Mouse (Mus musculus): ENCODE results near the gene Nes. TPM values are rescaled to one million over a fixed set of nuclear protein-coding genes. Genes with fewer than 3 reads are reported as not detected.

Gene Nes
- polyA plus RNA-seq, 1 experiment from 2014 or later: 22.2 TPM

- Histone ChIP-seq H3K9me3 (ENCODE audit: low read length) (no peaks in the 10 kb centered on the region), H3K9ac (replicated peaks; ENCODE audit: low read depth) (no peak overlapping the region), H3K4me2 (replicated peaks; ENCODE audit: low read depth, low read length) (no peak overlapping the region), H3K36me3 (ENCODE audit: insufficient read depth, low read length) (no peaks in the 10 kb centered on the region), H3K4me3 (ENCODE audit: low read depth, low read length) (no peak overlapping the region), H3K27ac (ENCODE audit: low read length) (no peak overlapping the region), H3K27me3 (replicated peaks; ENCODE audit: insufficient read depth, low read length) (peaks cover 23% of the 10 kb centered on the region; the same call in 1 of the 2 replicates), H3K4me1 (ENCODE audit: insufficient read depth, low read depth, low read length) (peaks cover 25% of the 10 kb centered on the region; the same call in 1 of the 2 replicates)
- WGBS: 28% methylated on average over 10 of the region's 10 CpGs
- DNase-seq (ENCODE audit: low spot score) (no peak), ATAC-seq (no peak)
- no peak for TF ChIP-seq CTCF (IDR thresholded peaks at IDR 0.05)
- no peak for TF ChIP-seq EP300 (IDR thresholded peaks at IDR 0.05)
Measured at GRCm38 (mm10) chr3:87989935-87990334, 19.1 kb downstream of the Nes start.

- Histone ChIP-seq H3K27ac (ENCODE audit: low read length) (no peak overlapping the region), H3K4me1 (ENCODE audit: insufficient read depth, low read depth, low read length) (peaks cover 5% of the 10 kb centered on the region; the same call in 1 of the 2 replicates), H3K4me3 (ENCODE audit: low read depth, low read length) (no peak overlapping the region), H3K9ac (replicated peaks; ENCODE audit: low read depth) (no peak overlapping the region), H3K4me2 (replicated peaks; ENCODE audit: low read depth, low read length) (no peak overlapping the region), H3K9me3 (ENCODE audit: low read length) (no peaks in the 10 kb centered on the region), H3K27me3 (replicated peaks; ENCODE audit: insufficient read depth, low read length) (peaks cover 50% of the 10 kb centered on the region), H3K36me3 (ENCODE audit: insufficient read depth, low read length) (no peaks in the 10 kb centered on the region)
- ATAC-seq (no peak), DNase-seq (ENCODE audit: low spot score) (no peak)
- TF ChIP-seq CTCF (IDR thresholded peaks at IDR 0.05) (no peak), EP300 (IDR thresholded peaks at IDR 0.05) (no peak)
- 0% methylated on average over 5 of the region's 6 CpGs for WGBS
Measured at GRCm38 (mm10) chr3:87993436-87993835, 22.6 kb downstream of the Nes start.

GRCm38 (mm10) chr3:87995331-87995730 lies 24.5 kb downstream of the Nes start:
- Histone ChIP-seq H3K4me2 (replicated peaks; ENCODE audit: low read depth, low read length) (no peak overlapping the region), H3K4me3 (ENCODE audit: low read depth, low read length) (no peak overlapping the region), H3K27me3 (replicated peaks; ENCODE audit: insufficient read depth, low read length) (peaks cover 61% of the 10 kb centered on the region), H3K9me3 (ENCODE audit: low read length) (no peaks in the 10 kb centered on the region), H3K36me3 (ENCODE audit: insufficient read depth, low read length) (no peaks in the 10 kb centered on the region), H3K9ac (replicated peaks; ENCODE audit: low read depth) (no peak overlapping the region), H3K4me1 (ENCODE audit: insufficient read depth, low read depth, low read length) (peaks cover 9% of the 10 kb centered on the region), H3K27ac (ENCODE audit: low read length) (no peak overlapping the region)
- ATAC-seq (peak; percentile 42), DNase-seq (ENCODE audit: low spot score) (no peak)
- 28% methylated on average over 11 of the region's 11 CpGs for WGBS
- no peak for TF ChIP-seq EP300 (IDR thresholded peaks at IDR 0.05)
- no peak for TF ChIP-seq CTCF (IDR thresholded peaks at IDR 0.05)

- no peak for ATAC-seq
- no peak overlapping the region for H3K27ac ChIP-seq (ENCODE audit: low read length)
- H3K27me3 ChIP-seq (replicated peaks; ENCODE audit: insufficient read depth, low read length): peaks cover 62% of the 10 kb centered on the region
Measured at GRCm38 (mm10) chr3:87996401-87996800, 25.5 kb downstream of the Nes start.

GRCm38 (mm10) chr3:87996971-87997614 lies 26.2 kb downstream of the Nes start:
- no peak overlapping the region for H3K9ac ChIP-seq (replicated peaks; ENCODE audit: low read depth)
- 2% methylated on average over 44 of the region's 49 CpGs for WGBS

More at GRCm38 (mm10) chr3:87996401-87996800, 25.5 kb downstream of the Nes start:
- H3K4me2 ChIP-seq (replicated peaks; ENCODE audit: low read depth, low read length): no peak overlapping the region
- no peak overlapping the region for H3K9ac ChIP-seq (replicated peaks; ENCODE audit: low read depth)
- TF ChIP-seq EP300 (IDR thresholded peaks at IDR 0.05) (no peak), CTCF (IDR thresholded peaks at IDR 0.05) (no peak)
- peaks cover 9% of the 10 kb centered on the region for H3K4me1 ChIP-seq (ENCODE audit: insufficient read depth, low read depth, low read length)
- DNase-seq (ENCODE audit: low spot score): no peak
- no peaks in the 10 kb centered on the region for H3K36me3 ChIP-seq (ENCODE audit: insufficient read depth, low read length)
- H3K4me3 ChIP-seq (ENCODE audit: low read depth, low read length): no peak overlapping the region
- WGBS: 5% methylated on average over 14 of the region's 15 CpGs
- H3K9me3 ChIP-seq (ENCODE audit: low read length): no peaks in the 10 kb centered on the region

GRCm38 (mm10) chr3:87998747-87999146 lies 27.9 kb downstream of the Nes start:
- 4% methylated on average over 6 of the region's 7 CpGs for WGBS
- H3K36me3 ChIP-seq (ENCODE audit: insufficient read depth, low read length): no peaks in the 10 kb centered on the region

More at GRCm38 (mm10) chr3:87996971-87997614, 26.2 kb downstream of the Nes start:
- Histone ChIP-seq H3K36me3 (ENCODE audit: insufficient read depth, low read length) (no peaks in the 10 kb centered on the region), H3K4me3 (ENCODE audit: low read depth, low read length) (peak overlapping the region; percentile 17; the same call in 1 of the 2 replicates), H3K27me3 (replicated peaks; ENCODE audit: insufficient read depth, low read length) (peaks cover 62% of the 10 kb centered on the region), H3K4me1 (ENCODE audit: insufficient read depth, low read depth, low read length) (peaks cover 13% of the 10 kb centered on the region), H3K9me3 (ENCODE audit: low read length) (no peaks in the 10 kb centered on the region), H3K4me2 (replicated peaks; ENCODE audit: low read depth, low read length) (peak overlapping the region; percentile 44), H3K27ac (ENCODE audit: low read length) (no peak overlapping the region)
- ATAC-seq (peak; percentile 28), DNase-seq (ENCODE audit: low spot score) (no peak)
- TF ChIP-seq CTCF (IDR thresholded peaks at IDR 0.05) (no peak), EP300 (IDR thresholded peaks at IDR 0.05) (no peak)

More at GRCm38 (mm10) chr3:87998747-87999146, 27.9 kb downstream of the Nes start:
- TF ChIP-seq EP300 (IDR thresholded peaks at IDR 0.05) (no peak), CTCF (IDR thresholded peaks at IDR 0.05) (no peak)
- DNase-seq (ENCODE audit: low spot score): no peak
- Histone ChIP-seq H3K9me3 (ENCODE audit: low read length) (no peaks in the 10 kb centered on the region), H3K27ac (ENCODE audit: low read length) (no peak overlapping the region), H3K9ac (replicated peaks; ENCODE audit: low read depth) (no peak overlapping the region), H3K4me1 (ENCODE audit: insufficient read depth, low read depth, low read length) (peaks cover 16% of the 10 kb centered on the region), H3K4me3 (ENCODE audit: low read depth, low read length) (no peak overlapping the region), H3K27me3 (replicated peaks; ENCODE audit: insufficient read depth, low read length) (peaks cover 58% of the 10 kb centered on the region), H3K4me2 (replicated peaks; ENCODE audit: low read depth, low read length) (no peak overlapping the region)
- ATAC-seq: no peak
